Mouse (Mus musculus) liver, embryonic 14.5 days (tissue): ENCODE measurements around the gene Ccnt1.

Experiments used
- CTCF ChIP-seq: IDR thresholded peaks from 2 replicates; pipeline ENCODE4 v1.5.1; 2016; ENCODE audit warnings: antibody characterized with exemption, low read depth, control low read depth
- EP300 ChIP-seq: IDR thresholded peaks from 2 replicates; pipeline ENCODE4 v1.6.1; 2016; ENCODE audit warnings: antibody characterized with exemption, low read depth

- TF ChIP-seq CTCF = no peak
- no peak for TF ChIP-seq EP300
Observed at GRCm38 (mm10) chr15:98573293-98573692, 2.6 kb upstream of the Ccnt1 start.
